Mouse (Mus musculus) erythroblast, adult 5-6 weeks (primary cell): ENCODE results near the gene Tgif2. TPM values are rescaled to one million over a fixed set of nuclear protein-coding genes. Genes with fewer than 3 reads are reported as not detected.
"Not testable (repeated sequence)": the region's sequence is repeated elsewhere in the genome, so short reads cannot be mapped to it uniquely, and the experiment has no call there.

Experiments
- ATAC-seq: replicated peaks from 2 replicates; pipeline ENCODE4 v1.8.0; 2016; ENCODE audit warnings: moderate number of reproducible peaks, mild to moderate bottlenecking, moderate TSS enrichment, inconsistent platforms; ENCODE audit not compliant: poor library complexity, low FRiP score, severe bottlenecking
- total RNA-seq, 2 experiments: library from RNA; stranded (forward) in 1 of 2; stranded (reverse) in 1 of 2; fragments of 150-400 nt in 1 of 2; fragments of 200-764, 138-1000 nt in 1 of 2; gene quantifications; 2 replicates each; pipeline versions ENCODE4 v1.2.3 to v1.2.4; 2015 to 2017; ENCODE audit warnings: low replicate concordance in 2 of 2

Tgif2 gene
- 0.77 and 2.3 TPM in 2 replicates for total RNA-seq (2015; ENCODE audit: low replicate concordance)
- 2.8 and 2.9 TPM in 2 replicates for total RNA-seq (2017; ENCODE audit: low replicate concordance)

- no peak for ATAC-seq
These were observed at the start of gene Tgif2 for GRCm38 (mm10) chr2:156839319-156840191. TSS of gene Tgif2 (plus strand) at chr2:156840007.

GRCm38 (mm10) chr2:156798516-156798915 lies 41.3 kb upstream of the Tgif2 start:
- ATAC-seq = no peak

GRCm38 (mm10) chr2:156801045-156801444 lies 38.8 kb upstream of the Tgif2 start:
- ATAC-seq = no peak

GRCm38 (mm10) chr2:156802116-156802515 lies 37.7 kb upstream of the Tgif2 start:
- not testable (repeated sequence) for ATAC-seq

GRCm38 (mm10) chr2:156803698-156804372 lies 36.0 kb upstream of the Tgif2 start:
- no peak for ATAC-seq

GRCm38 (mm10) chr2:156804589-156804988 lies 35.2 kb upstream of the Tgif2 start:
- peak; percentile 82 for ATAC-seq

GRCm38 (mm10) chr2:156806886-156807285 lies 32.9 kb upstream of the Tgif2 start:
- no peak for ATAC-seq

GRCm38 (mm10) chr2:156809579-156809978 lies 30.2 kb upstream of the Tgif2 start:
- 0 out of 2 replicates have a peak, but pooled peaks have one; percentile 53 for ATAC-seq

- no peak for ATAC-seq
These were observed 29.1 kb upstream of the Tgif2 start for GRCm38 (mm10) chr2:156810716-156811115.

- no peak for ATAC-seq
These were observed 28.3 kb upstream of the Tgif2 start for GRCm38 (mm10) chr2:156811556-156811955.

GRCm38 (mm10) chr2:156814344-156814801 lies 25.4 kb upstream of the Tgif2 start:
- ATAC-seq = no peak

GRCm38 (mm10) chr2:156814893-156815292 lies 24.9 kb upstream of the Tgif2 start:
- ATAC-seq = no peak

- ATAC-seq = no peak
These were observed 24.4 kb upstream of the Tgif2 start for GRCm38 (mm10) chr2:156815412-156815811.

GRCm38 (mm10) chr2:156816116-156816515 lies 23.7 kb upstream of the Tgif2 start:
- ATAC-seq = no peak

- not testable (repeated sequence) for ATAC-seq
These were observed 14.7 kb upstream of the Tgif2 start for GRCm38 (mm10) chr2:156825128-156825527.

GRCm38 (mm10) chr2:156834336-156834735 lies 5.5 kb upstream of the Tgif2 start:
- no peak for ATAC-seq

- no peak for ATAC-seq
These were observed 968 bp upstream of the Tgif2 start for GRCm38 (mm10) chr2:156838839-156839238.

GRCm38 (mm10) chr2:156840301-156841027 lies 657 bp downstream of the Tgif2 start:
- no peak for ATAC-seq

GRCm38 (mm10) chr2:156841028-156841840 lies 1.4 kb downstream of the Tgif2 start:
- ATAC-seq = no peak
